Mouse (Mus musculus): ENCODE data around the gene Dnmbp. TPM values are rescaled to one million over a fixed set of nuclear protein-coding genes. Genes with fewer than 3 reads are reported as not detected.

The Dnmbp gene
- total RNA-seq, 2 experiments from 2014 or later: 8.6 to 11.4 TPM

- DNase-seq (ENCODE audit: low spot score in 2 of 2): no peak
Observed at GRCm38 (mm10) chr19:43809331-43809730, 130.7 kb downstream of the Dnmbp start.

- DNase-seq (ENCODE audit: low spot score in 2 of 2): no peak
Observed at GRCm38 (mm10) chr19:43803866-43804265, 136.1 kb downstream of the Dnmbp start.

DNA sequence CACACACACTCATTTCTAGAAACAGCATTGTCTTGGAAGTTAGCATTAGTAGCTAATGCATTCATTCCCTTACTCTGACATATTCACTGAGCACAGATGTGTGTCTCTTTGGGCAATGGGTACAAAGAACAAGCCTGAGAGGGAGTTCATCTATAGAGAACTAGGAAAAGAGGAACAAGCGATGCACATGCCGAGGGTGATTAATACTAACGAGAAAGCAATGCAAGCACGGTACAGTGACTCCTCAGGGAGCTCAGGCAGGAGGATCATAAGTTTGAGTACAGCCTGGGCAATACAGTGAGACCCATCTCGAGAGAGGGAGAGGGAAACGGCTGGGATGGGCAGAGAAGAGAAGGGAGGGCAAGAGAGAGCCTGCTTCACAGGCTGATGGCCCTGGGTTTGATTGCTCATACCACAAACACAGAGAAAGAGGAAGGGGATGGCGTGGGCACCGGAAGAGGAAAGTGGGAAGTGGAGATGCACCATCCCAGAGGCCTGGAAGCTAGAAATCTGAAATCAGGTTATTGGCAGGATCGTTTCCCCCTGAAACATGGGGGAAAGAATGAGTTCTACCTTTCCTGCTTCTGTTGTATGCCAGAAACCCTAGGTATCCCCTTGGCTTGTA, 138.5 kb downstream of the Dnmbp start:
- DNase-seq (ENCODE audit: low spot score in 2 of 2): no peak

- DNase-seq (ENCODE audit: low spot score in 2 of 2): no peak
Observed at GRCm38 (mm10) chr19:43797216-43797615, 142.8 kb downstream of the Dnmbp start.

Other genes with a start within 250 kb of the Dnmbp start
- gene Cutc, start 187.2 kb downstream of the Dnmbp start, total RNA-seq (2021): 1 to 10 TPM; 5.3 to 6.2 TPM
- gene Cox15, start 187.2 kb downstream of the Dnmbp start, total RNA-seq (2021): 10 to 100 TPM; 17.9 to 20.6 TPM
- under 1 TPM; 0.07 to 0.18 TPM for gene Abcc2, start 158.0 kb downstream of the Dnmbp start, total RNA-seq (2021)
- gene Cpn1, start 46.4 kb upstream of the Dnmbp start, total RNA-seq (2021): under 1 TPM; 0.25 to 0.30 TPM
- not detected for gene Cyp2c23, start 89.0 kb upstream of the Dnmbp start, total RNA-seq (2021)
- 10 to 100 TPM; 19.2 to 20.0 TPM for gene Erlin1, start 129.6 kb upstream of the Dnmbp start, total RNA-seq (2021)
- 10 to 100 TPM; 43.6 to 52.9 TPM for gene Chuk, start 167.3 kb upstream of the Dnmbp start, total RNA-seq (2021)
- gene Cwf19l1, start 195.7 kb upstream of the Dnmbp start, total RNA-seq (2021): 10 to 100 TPM; 18.9 to 21.3 TPM
- gene Bloc1s2, start 206.3 kb upstream of the Dnmbp start, total RNA-seq (2021): 10 to 100 TPM; 70.4 to 75.6 TPM